Mouse (Mus musculus) cerebellum, adult 2 months (tissue): ENCODE results near the gene Lalba.

Experiments
- CTCF ChIP-seq: fragments of 200-500 bp; IDR thresholded peaks from 2 replicates; pipeline ENCODE4 v1.5.1; 2011; ENCODE audit warnings: low read depth, mild to moderate bottlenecking, control low read depth, low read length, moderate library complexity, borderline replicate concordance; ENCODE audit not compliant: insufficient read depth
- POLR2A ChIP-seq: fragments of 200-500 bp; IDR thresholded peaks from 2 replicates; pipeline ENCODE4 v1.6.1; 2011; ENCODE audit warnings: low read length, control low read depth, borderline replicate concordance; ENCODE audit not compliant: insufficient read depth

DNA sequence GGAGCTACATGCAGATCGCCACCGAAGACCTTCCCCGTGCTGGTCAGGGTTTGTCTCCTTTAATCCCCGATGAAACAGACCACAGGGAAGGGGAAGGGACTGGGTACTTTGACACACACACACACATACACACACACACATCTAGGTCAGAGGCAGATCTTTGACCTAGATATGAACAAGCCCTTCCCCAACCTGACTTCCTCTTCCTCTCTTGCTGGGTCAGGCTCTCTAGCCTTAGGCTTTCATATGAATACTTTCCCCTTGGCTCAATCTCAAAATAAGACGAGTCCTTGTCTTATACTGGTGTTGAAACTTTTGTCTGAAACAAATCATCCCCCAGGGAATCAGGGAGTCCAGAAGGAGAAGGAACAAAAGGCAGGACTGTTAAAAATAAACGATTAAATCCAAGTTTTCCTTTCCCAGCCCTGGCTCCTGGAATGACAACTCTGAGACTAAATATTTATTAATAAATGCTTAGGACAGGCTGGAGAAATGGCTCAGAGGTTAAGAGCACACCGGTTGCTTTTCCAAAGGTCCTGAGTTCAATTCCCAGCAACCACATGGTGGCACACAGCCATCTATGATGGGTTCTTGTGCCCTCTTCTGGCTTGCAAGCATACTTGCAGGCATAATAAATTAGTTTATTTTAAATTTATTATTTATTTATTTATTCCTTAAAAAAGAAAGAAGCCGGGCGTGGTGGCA is 23.9 kb upstream of the Lalba start:
- no peak for TF ChIP-seq CTCF
- no peak for TF ChIP-seq POLR2A
